34 mouse cellular contexts compared by ENCODE assay signal in genomic region chr19:44968329-44968728, GRCm38 (mm10). TPM values are rescaled to one million over a fixed set of nuclear protein-coding genes. Genes with fewer than 3 reads are reported as not detected.
"Had no signal": no experiment of that assay in that cellular context is flagged by ENCODE, and none has a peak within 500 bp of the region (broad histone marks: within the 10 kb centered on the region; RNA-seq: fewer than 3 reads in every experiment).

No protein-coding gene starts in this region.

- DNase-seq: left cerebral cortex, postnatal 4 days; liver; liver, embryonic 13.5 days; liver, postnatal 0 days; lung, adult 18-20 months; lung, adult 2 months; lung, embryonic 14.5 days; lung, postnatal 10 days; lung, postnatal 14 days; lung, postnatal 36 days; lung, postnatal 4 days; midbrain, embryonic 14.5 days had no signal

- H3K4me1 ChIP-seq: limb, embryonic 10.5 days; limb, embryonic 12.5 days; limb, embryonic 13.5 days; limb, embryonic 15.5 days; liver, embryonic 12.5 days; liver, embryonic 13.5 days; liver, embryonic 15.5 days; lung, embryonic 15.5 days; midbrain, embryonic 10.5 days; midbrain, embryonic 12.5 days; midbrain, embryonic 13.5 days; midbrain, embryonic 15.5 days; neural tube, embryonic 12.5 days had no signal

- H3K27me3 ChIP-seq: limb, embryonic 12.5 days; limb, embryonic 13.5 days; limb, embryonic 15.5 days; liver, embryonic 12.5 days; liver, embryonic 13.5 days; liver, embryonic 15.5 days; lung, embryonic 15.5 days; megakaryocyte, embryonic 14.5 days; midbrain, embryonic 12.5 days; midbrain, embryonic 13.5 days; midbrain, embryonic 15.5 days; neural tube, embryonic 12.5 days had no signal

- H3K9ac ChIP-seq: limb, embryonic 12.5 days; limb, embryonic 13.5 days; limb, embryonic 15.5 days; liver, embryonic 12.5 days; liver, embryonic 13.5 days; liver, embryonic 14.5 days; liver, embryonic 15.5 days; liver, postnatal 0 days; lung, embryonic 14.5 days; lung, embryonic 15.5 days; midbrain, embryonic 12.5 days; midbrain, embryonic 13.5 days; midbrain, embryonic 15.5 days; neural tube, embryonic 12.5 days had no signal

- H3K4me2 ChIP-seq: limb, embryonic 12.5 days; limb, embryonic 13.5 days; limb, embryonic 15.5 days; liver, embryonic 11.5 days; liver, embryonic 12.5 days; liver, embryonic 13.5 days; liver, embryonic 15.5 days; lung, embryonic 14.5 days; lung, embryonic 15.5 days; midbrain, embryonic 11.5 days; midbrain, embryonic 12.5 days; midbrain, embryonic 13.5 days; midbrain, embryonic 15.5 days; neural tube, embryonic 12.5 days had no signal

- ATAC-seq: liver, embryonic 12.5 days; liver, postnatal 0 days; lung, postnatal 0 days; midbrain, embryonic 13.5 days; midbrain, embryonic 15.5 days; midbrain, embryonic 16.5 days had no signal

- H3K4me3 ChIP-seq: limb, embryonic 10.5 days; limb, embryonic 12.5 days; limb, embryonic 13.5 days; limb, embryonic 15.5 days; liver, embryonic 12.5 days; liver, embryonic 13.5 days; liver, embryonic 15.5 days; lung, embryonic 15.5 days; megakaryocyte, embryonic 14.5 days; midbrain, embryonic 10.5 days; midbrain, embryonic 12.5 days; midbrain, embryonic 13.5 days; midbrain, embryonic 15.5 days; myocyte; neural tube, embryonic 12.5 days had no signal

- H3K9me3 ChIP-seq: limb, embryonic 10.5 days; limb, embryonic 12.5 days; limb, embryonic 13.5 days; limb, embryonic 15.5 days; liver, embryonic 12.5 days; liver, embryonic 13.5 days; liver, embryonic 15.5 days; lung, embryonic 15.5 days; megakaryocyte, embryonic 14.5 days; midbrain, embryonic 10.5 days; midbrain, embryonic 12.5 days; midbrain, embryonic 13.5 days; midbrain, embryonic 15.5 days; neural tube, embryonic 12.5 days had no signal

- H3K27ac ChIP-seq: limb, embryonic 10.5 days; limb, embryonic 12.5 days; limb, embryonic 13.5 days; limb, embryonic 15.5 days; liver, embryonic 12.5 days; liver, embryonic 13.5 days; liver, embryonic 14.5 days; liver, embryonic 15.5 days; lung, embryonic 15.5 days; macrophage; midbrain, embryonic 10.5 days; midbrain, embryonic 12.5 days; midbrain, embryonic 13.5 days; midbrain, embryonic 15.5 days; neural tube, embryonic 12.5 days had no signal

RNA-seq across cellular contexts. Expression of gene Sema4g, which starts 20.6 kb away (rescaled TPM):
- total RNA-seq: megakaryocyte, adult 5-6 weeks had no signal

RNA-seq across cellular contexts. Expression of gene Lzts2, which starts 45.9 kb away (rescaled TPM):
- total RNA-seq: monocyte, adult 5-6 weeks had no signal
